Mouse (Mus musculus) kidney, embryonic 14.5 days (tissue): ENCODE data around the gene Ppdpf. TPM values are rescaled to one million over a fixed set of nuclear protein-coding genes. Genes with fewer than 3 reads are reported as not detected.

ENCODE experiments used
- ATAC-seq: fragments of 200-750 bp; cut with Nextera tagmentation; 2 replicates; pipeline ENCODE4 v1.8.0; 2017; ENCODE audit warnings: moderate number of reproducible peaks, mild to moderate bottlenecking, moderate TSS enrichment, moderate library complexity; ENCODE audit not compliant: low FRiP score, low TSS enrichment
- H3K27ac ChIP-seq: fragments of 300-500 bp; sonication (generic); 2 replicates; pipeline ENCODE4 v1.5.1; 2014; ENCODE audit warnings: low read depth, mild to moderate bottlenecking, low read length, moderate library complexity, mixed read lengths
- H3K27me3 ChIP-seq: fragments of 300-500 bp; sonication (generic); 2 replicates; pipeline ENCODE4 v1.6.1; 2014; ENCODE audit warnings: mild to moderate bottlenecking, low read length; ENCODE audit not compliant: control insufficient read depth, insufficient read depth
- H3K36me3 ChIP-seq: fragments of 300-500 bp; sonication (generic); 2 replicates; pipeline ENCODE4 v1.6.1; 2014; ENCODE audit warnings: low read length, mixed read lengths; ENCODE audit not compliant: control insufficient read depth, insufficient read depth
- H3K4me1 ChIP-seq: fragments of 300-500 bp; sonication (generic); 2 replicates; pipeline ENCODE4 v1.6.1; 2014; ENCODE audit warnings: low read length, mixed read lengths; ENCODE audit not compliant: control insufficient read depth, insufficient read depth
- H3K4me2 ChIP-seq: fragments of 300-500 bp; sonication (generic); replicated peaks from 2 replicates; pipeline ENCODE4 v1.6.1; 2014; ENCODE audit warnings: low read depth, mild to moderate bottlenecking, low read length
- H3K4me3 ChIP-seq: fragments of 300-500 bp; sonication (generic); 2 replicates; pipeline ENCODE4 v1.5.1; 2014; ENCODE audit warnings: mild to moderate bottlenecking, low read length
- H3K9ac ChIP-seq: fragments of 300-500 bp; sonication (generic); 2 replicates; pipeline ENCODE4 v1.6.1; 2014; ENCODE audit warnings: low read depth, mild to moderate bottlenecking, low read length, moderate library complexity
- H3K9me3 ChIP-seq: fragments of 300-500 bp; sonication (generic); 2 replicates; pipeline ENCODE4 v1.6.1; 2016; ENCODE audit warnings: low read length; ENCODE audit not compliant: control insufficient read depth
- WGBS: fragments of 180-500 bp; shearing (Covaris S2); extraction: QIAGEN DNeasy Blood & Tissue Kit; methylation state at CpG from one replicate; pipeline ENCODE4 v1.1.7; 2014; 5-methylcytosine and 5-hydroxymethylcytosine counted together
- polyA plus RNA-seq: library from polyadenylated mRNA; unstranded; fragments of >200 nt; fragmentation: Nextera tagmentation; extraction: Ambion mirVana; gene quantifications from 2 replicates; pipeline ENCODE4 v1.2.1, GENCODE M21; 2014

Gene Ppdpf
- polyA plus RNA-seq, 1 experiment from 2014 or later = 387 TPM

- H3K4me3 ChIP-seq = no peak overlapping the region
- no peak overlapping the region for H3K27ac ChIP-seq
- H3K36me3 ChIP-seq = no peaks in the 10 kb centered on the region
- 65% methylated on average over 6 of the region's 6 CpGs for WGBS
- no peak overlapping the region for H3K4me2 ChIP-seq
- H3K27me3 ChIP-seq = peaks cover 38% of the 10 kb centered on the region
- H3K9ac ChIP-seq = no peak overlapping the region
- no peak for ATAC-seq
- no peaks in the 10 kb centered on the region for H3K4me1 ChIP-seq
- no peaks in the 10 kb centered on the region for H3K9me3 ChIP-seq
Observed at GRCm38 (mm10) chr2:181150281-181150680, 36.8 kb upstream of the Ppdpf start.

DNA sequence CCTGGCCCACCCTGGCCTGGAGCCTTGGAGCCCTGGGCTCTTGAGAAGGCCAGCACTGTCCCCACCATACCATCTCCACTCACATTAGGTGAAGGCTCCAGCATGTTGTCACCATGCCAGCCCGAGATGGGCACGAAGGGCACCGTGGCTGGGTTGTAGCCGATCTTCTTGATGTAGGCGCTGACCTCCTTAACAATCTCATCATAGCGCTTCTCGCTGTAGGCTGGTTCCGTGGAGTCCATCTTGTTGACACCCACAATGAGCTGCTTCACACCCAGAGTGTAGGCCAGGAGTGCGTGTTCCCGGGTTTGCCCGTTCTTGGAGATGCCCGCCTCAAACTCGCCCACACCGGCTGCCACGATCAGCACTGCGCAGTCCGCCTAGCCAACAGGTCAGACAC, 34.3 kb upstream of the Ppdpf start:
- H3K4me2 ChIP-seq = no peak overlapping the region
- peaks cover 50% of the 10 kb centered on the region for H3K27me3 ChIP-seq
- 92% methylated on average over 17 of the region's 17 CpGs for WGBS
- no peaks in the 10 kb centered on the region for H3K9me3 ChIP-seq
- no peak overlapping the region for H3K4me3 ChIP-seq
- no peak for ATAC-seq
- H3K36me3 ChIP-seq = no peaks in the 10 kb centered on the region
- H3K9ac ChIP-seq = no peak overlapping the region
- peaks cover 3% of the 10 kb centered on the region; the same call in 1 of the 2 replicates for H3K4me1 ChIP-seq
- H3K27ac ChIP-seq = no peak overlapping the region

DNA sequence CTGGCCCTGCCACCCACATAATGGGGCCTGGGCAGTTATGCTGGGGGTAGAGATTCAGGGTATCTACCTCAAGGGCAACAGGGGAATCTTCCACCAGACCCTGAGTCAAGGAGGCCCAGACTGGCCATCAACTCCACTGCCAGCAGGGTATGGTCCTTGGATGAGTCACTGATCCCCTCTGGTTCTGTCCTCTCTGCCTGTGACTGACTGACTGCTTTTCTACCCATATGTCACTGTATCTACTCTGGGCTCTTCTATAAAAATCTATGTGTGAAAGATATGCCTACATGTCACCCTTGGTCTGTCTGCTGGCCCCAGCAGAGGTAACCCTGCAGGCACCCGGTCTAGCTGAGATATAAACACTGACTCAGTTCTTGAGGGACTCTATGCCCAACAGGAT, 33.9 kb upstream of the Ppdpf start:
- H3K27ac ChIP-seq = no peak overlapping the region
- H3K9me3 ChIP-seq = no peaks in the 10 kb centered on the region
- no peak for ATAC-seq
- peaks cover 50% of the 10 kb centered on the region for H3K27me3 ChIP-seq
- no peaks in the 10 kb centered on the region for H3K36me3 ChIP-seq
- no peak overlapping the region for H3K4me3 ChIP-seq
- peaks cover 3% of the 10 kb centered on the region; the same call in 1 of the 2 replicates for H3K4me1 ChIP-seq
- H3K4me2 ChIP-seq = no peak overlapping the region
- 90% methylated on average over 1 of the region's 1 CpGs for WGBS
- no peak overlapping the region for H3K9ac ChIP-seq

- H3K4me3 ChIP-seq = no peak overlapping the region
- no peak overlapping the region for H3K9ac ChIP-seq
- ATAC-seq = no peak
- H3K4me1 ChIP-seq = peaks cover 3% of the 10 kb centered on the region; the same call in 1 of the 2 replicates
- H3K27me3 ChIP-seq = peaks cover 51% of the 10 kb centered on the region
- H3K36me3 ChIP-seq = no peaks in the 10 kb centered on the region
- no peak overlapping the region for H3K4me2 ChIP-seq
- H3K9me3 ChIP-seq = no peaks in the 10 kb centered on the region
- H3K27ac ChIP-seq = no peak overlapping the region
- WGBS = 0% methylated on average over 1 of the region's 1 CpGs
Observed at GRCm38 (mm10) chr2:181153837-181154236, 33.2 kb upstream of the Ppdpf start.

DNA sequence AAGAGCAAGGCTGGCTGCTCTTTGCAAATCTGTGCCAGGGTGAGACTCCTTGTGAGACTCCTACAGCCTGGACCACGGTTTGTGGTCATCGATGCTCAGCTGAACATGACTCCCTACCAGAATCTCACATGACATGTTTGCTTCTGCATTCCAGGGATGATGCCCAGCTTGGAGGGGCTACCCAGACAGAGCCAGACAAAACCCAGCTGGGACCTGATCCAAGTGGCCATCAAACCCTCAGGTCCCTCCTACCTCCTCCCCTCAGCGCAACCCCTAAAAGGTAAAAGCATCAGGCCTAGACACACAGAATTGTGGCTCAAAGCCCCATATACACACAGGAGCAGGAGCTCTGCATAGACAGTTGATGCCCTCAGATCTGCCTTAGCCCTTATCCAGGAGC, 32.7 kb upstream of the Ppdpf start:
- Histone ChIP-seq H3K4me2 (no peak overlapping the region), H3K36me3 (no peaks in the 10 kb centered on the region), H3K4me3 (no peak overlapping the region), H3K27ac (no peak overlapping the region), H3K9ac (no peak overlapping the region), H3K9me3 (no peaks in the 10 kb centered on the region), H3K4me1 (peaks cover 3% of the 10 kb centered on the region; the same call in 1 of the 2 replicates), H3K27me3 (peaks cover 51% of the 10 kb centered on the region)
- WGBS = 78% methylated on average over 3 of the region's 3 CpGs
- ATAC-seq = no peak

DNA sequence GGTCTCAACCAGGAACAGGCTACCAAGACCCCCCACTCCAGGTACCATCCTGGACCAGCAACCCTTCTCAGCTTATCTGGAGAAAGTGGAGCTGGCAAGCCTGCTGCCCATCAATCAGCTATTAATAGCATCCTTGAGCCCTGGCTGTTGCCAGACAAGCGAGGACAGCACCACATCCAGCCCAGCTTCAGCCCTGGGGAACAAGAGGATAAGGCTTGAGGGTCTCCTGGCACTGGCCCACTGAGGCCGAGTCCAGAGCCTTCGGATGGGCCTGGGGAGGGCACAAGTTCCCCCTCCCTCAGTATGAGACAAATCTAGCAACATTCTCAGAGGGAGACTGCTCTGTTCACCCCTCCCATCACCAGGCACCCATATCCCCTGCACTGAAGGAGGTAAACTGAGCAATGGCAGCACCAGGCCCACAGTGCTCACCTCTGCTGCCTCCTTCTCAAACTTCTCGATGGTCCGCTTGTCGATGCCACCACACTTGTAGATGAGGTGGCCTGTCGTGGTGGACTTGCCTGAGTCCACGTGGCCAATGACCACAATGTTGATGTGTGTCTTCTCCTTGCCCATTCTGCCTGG, 32.1 kb upstream of the Ppdpf start:
- Histone ChIP-seq H3K4me2 (no peak overlapping the region), H3K27ac (no peak overlapping the region), H3K4me3 (no peak overlapping the region), H3K9ac (no peak overlapping the region), H3K4me1 (peaks cover 3% of the 10 kb centered on the region; the same call in 1 of the 2 replicates), H3K36me3 (no peaks in the 10 kb centered on the region), H3K9me3 (no peaks in the 10 kb centered on the region), H3K27me3 (peaks cover 47% of the 10 kb centered on the region)
- WGBS = 81% methylated on average over 8 of the region's 8 CpGs
- no peak for ATAC-seq

GRCm38 (mm10) chr2:181155801-181156200, 31.2 kb upstream of the Ppdpf start:
- H3K4me1 ChIP-seq = peaks cover 3% of the 10 kb centered on the region; the same call in 1 of the 2 replicates
- WGBS = 60% methylated on average over 4 of the region's 4 CpGs
- ATAC-seq = no peak
- no peak overlapping the region for H3K4me3 ChIP-seq
- H3K27me3 ChIP-seq = peaks cover 42% of the 10 kb centered on the region
- H3K36me3 ChIP-seq = no peaks in the 10 kb centered on the region
- no peak overlapping the region for H3K27ac ChIP-seq
- no peak overlapping the region for H3K4me2 ChIP-seq
- H3K9me3 ChIP-seq = no peaks in the 10 kb centered on the region
- H3K9ac ChIP-seq = no peak overlapping the region

DNA sequence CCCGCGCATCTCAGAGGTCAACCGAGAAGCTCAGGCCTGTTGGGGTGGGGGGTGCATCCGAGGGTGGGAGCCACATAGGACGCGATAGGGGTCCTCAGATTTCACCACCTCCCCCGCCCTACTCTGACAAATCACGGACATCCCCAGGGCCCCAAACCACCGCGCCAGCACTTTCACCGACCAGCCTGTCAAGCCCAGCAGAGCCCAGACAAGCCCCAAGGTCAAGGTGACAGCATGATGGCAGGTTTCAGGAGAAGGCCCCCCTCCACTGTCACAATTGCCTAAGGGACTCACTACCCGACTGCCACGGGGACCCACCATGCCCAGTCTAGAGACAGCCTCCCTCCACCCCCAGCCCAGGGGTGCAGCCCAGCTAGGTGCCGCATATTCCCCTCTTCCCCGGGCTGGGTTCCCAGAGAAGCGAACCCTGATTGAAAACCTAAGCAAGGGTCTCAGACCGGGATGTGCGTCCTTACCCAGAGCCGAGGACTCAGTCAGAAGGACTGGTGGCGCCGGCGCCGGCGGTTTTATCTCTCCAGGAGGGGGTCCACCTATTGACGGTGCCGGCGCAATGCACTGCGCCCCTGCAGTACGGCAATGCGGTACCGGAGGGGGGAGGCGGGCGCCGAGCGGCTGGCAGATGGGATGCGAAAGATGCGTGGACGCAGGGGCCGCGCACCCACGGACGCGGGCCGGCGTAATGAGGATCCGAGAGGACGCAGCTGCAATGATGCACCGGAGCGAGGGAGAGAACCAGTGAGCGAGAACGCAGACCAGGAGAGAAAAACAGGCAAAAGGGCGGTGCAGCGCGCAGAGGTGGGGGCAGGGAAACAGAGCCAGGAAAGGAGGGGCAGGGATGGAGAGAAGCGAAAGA, 30.6 kb upstream of the Ppdpf start, which contains the start of gene Eef1a2:
Gene Eef1a2 (minus strand): TSS at position 767 of the 874 bp plus-strand sequence.
- ATAC-seq = peak; percentile 62; the same call in 1 of the 2 replicates
- H3K4me2 ChIP-seq = peak within 1 kb of the TSS; percentile 42
- H3K27me3 ChIP-seq = peaks cover 42% of the 10 kb centered on the region
- H3K9me3 ChIP-seq = no peaks in the 10 kb centered on the region
- H3K4me1 ChIP-seq = peaks cover 3% of the 10 kb centered on the region; the same call in 1 of the 2 replicates
- no peak within 1 kb of the TSS; the same call in 1 of the 2 replicates for H3K9ac ChIP-seq
- 2% methylated on average over 55 of the region's 55 CpGs for WGBS
- no peaks in the 10 kb centered on the region for H3K36me3 ChIP-seq
- peak within 1 kb of the TSS; percentile 24; the same call in 1 of the 2 replicates for H3K4me3 ChIP-seq
- H3K27ac ChIP-seq = no peak within 1 kb of the TSS

DNA sequence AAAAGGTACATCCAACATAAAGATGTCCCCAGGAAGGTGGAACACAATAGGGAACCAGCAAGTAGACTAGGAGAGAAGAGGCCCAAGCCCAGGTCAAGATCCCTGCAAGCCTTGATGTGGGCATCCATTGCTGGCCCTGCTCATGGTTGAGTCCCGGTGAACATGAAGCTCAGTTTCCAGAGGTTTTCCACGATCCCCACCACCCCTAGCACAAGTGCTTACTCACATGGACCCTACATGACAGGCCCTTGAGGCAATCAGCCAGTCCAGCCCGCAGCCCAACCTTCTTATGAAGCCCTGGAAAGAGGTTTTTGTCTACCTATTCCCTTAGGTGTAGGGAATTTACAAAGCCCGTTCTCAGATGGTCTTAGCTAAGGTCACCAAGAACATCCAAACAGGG, 29.9 kb upstream of the Ppdpf start:
- H3K27me3 ChIP-seq = peaks cover 42% of the 10 kb centered on the region
- H3K4me3 ChIP-seq = no peak overlapping the region; the same call in 1 of the 2 replicates
- H3K36me3 ChIP-seq = no peaks in the 10 kb centered on the region
- no peak overlapping the region for H3K27ac ChIP-seq
- no peaks in the 10 kb centered on the region for H3K9me3 ChIP-seq
- 84% methylated on average over 4 of the region's 4 CpGs for WGBS
- H3K9ac ChIP-seq = no peak overlapping the region; the same call in 1 of the 2 replicates
- H3K4me2 ChIP-seq = no peak overlapping the region; the same call in 1 of the 2 replicates
- H3K4me1 ChIP-seq = peaks cover 3% of the 10 kb centered on the region; the same call in 1 of the 2 replicates
- ATAC-seq = no peak
